Mouse (Mus musculus): Measurements from ENCODE around the gene 4930548H24Rik.
"Not testable (repeated sequence)": the region's sequence is repeated elsewhere in the genome, so short reads cannot be mapped to it uniquely, and the experiment has no call there.

Gene 4930548H24Rik

GRCm38 (mm10) chr5:31485440-31485839 is at the start of gene 4930548H24Rik:
Gene 4930548H24Rik (plus strand): TSS chr5:31485740.
- DNase-seq, result no peak

DNA sequence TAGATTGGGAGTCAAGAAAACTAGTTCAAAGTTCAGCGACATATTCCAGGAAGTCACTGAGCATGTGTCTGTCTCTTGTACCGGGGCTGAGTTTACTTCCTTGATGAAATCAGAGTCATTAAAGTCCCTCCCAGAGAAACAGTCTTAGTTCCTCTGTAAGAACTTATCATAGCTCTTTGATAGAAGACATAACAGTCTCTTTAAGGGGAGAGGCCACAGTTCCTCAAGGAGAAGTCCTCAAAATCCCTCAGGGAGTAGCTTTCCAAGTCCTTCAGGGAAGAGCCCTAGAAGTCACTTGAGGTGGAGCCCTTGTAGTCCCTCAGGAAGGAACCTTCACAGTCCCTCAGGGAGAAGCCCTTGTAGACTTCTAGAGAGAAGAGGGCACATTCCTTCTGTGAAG is 34.2 kb upstream of the 4930548H24Rik start:
- DNase-seq, result no peak

- DNase-seq, result peak; percentile 84 to 87
These were observed 33.5 kb upstream of the 4930548H24Rik start, which contains the start of gene Zfp512 for GRCm38 (mm10) chr5:31451878-31452561. Gene Zfp512 (plus strand): TSS chr5:31452431.

- DNase-seq, result no peak
These were observed 33.0 kb upstream of the 4930548H24Rik start for GRCm38 (mm10) chr5:31452562-31452878.

GRCm38 (mm10) chr5:31452886-31453410 is 32.6 kb upstream of the 4930548H24Rik start:
- no peak for DNase-seq

DNA sequence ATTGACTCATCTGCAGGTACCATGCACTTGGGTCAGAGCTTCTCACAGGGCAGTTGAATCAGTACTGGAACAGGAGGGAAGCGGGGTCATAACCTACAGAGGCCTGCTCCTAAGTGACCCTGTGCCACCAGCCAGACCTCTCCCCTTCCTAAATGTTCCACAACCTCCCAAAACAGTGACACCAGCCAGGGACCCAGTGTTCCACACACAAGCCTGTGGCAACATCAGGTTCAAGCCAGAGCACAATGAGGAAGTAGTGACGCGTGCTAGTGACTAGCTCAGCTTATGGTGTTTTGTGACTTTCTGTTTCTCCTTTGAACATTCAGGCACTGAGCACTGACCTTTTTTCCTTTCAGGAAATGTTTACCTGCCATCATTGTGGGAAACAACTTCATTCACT is 17.7 kb upstream of the 4930548H24Rik start:
- DNase-seq, result no peak

DNA sequence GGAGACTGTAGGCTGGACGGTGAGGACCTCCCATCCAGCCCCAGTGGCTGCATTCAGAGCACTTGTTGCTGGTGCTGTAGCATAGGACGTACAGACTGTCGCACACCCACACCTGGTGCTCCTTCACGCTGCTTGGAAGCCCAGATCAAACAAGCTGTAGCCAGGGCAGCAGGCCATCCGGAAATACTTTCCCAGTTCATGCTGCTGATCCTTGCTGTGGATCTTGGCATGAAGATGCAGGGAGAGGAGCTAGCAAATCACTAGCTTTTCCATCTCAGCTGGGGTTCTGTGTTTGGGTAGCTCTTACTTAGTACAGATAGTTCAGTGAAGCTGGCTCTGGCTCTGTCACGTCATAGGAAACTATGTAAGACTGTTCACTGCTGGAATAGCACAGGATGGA is 15.8 kb upstream of the 4930548H24Rik start:
- DNase-seq, result no peak

- peak in 1 of 2 experiments; percentile 10 for DNase-seq
These were observed 15.2 kb upstream of the 4930548H24Rik start for GRCm38 (mm10) chr5:31470334-31470733.

- DNase-seq, result no peak
These were observed 5.0 kb upstream of the 4930548H24Rik start for GRCm38 (mm10) chr5:31480536-31480935.

DNA sequence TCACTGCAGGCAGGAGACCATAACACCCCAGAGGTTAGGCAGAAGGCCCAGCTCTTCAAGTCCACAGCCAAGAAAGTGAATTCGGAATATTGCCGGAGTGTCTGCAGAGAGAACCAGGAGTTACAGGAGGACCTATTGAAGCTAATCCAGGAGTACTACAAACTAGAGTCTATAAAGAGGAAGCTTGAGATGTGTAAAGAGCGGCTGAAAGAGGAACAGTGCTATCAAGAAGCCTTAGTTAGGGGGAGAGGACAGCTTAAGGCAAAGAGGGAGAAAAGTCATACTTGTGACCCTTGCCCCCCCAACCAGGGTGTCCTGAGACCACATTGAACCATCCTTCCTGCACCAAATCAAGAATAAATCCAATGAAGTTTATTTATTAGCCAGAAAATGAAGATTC is 2.3 kb downstream of the 4930548H24Rik start:
- no peak for DNase-seq

DNA sequence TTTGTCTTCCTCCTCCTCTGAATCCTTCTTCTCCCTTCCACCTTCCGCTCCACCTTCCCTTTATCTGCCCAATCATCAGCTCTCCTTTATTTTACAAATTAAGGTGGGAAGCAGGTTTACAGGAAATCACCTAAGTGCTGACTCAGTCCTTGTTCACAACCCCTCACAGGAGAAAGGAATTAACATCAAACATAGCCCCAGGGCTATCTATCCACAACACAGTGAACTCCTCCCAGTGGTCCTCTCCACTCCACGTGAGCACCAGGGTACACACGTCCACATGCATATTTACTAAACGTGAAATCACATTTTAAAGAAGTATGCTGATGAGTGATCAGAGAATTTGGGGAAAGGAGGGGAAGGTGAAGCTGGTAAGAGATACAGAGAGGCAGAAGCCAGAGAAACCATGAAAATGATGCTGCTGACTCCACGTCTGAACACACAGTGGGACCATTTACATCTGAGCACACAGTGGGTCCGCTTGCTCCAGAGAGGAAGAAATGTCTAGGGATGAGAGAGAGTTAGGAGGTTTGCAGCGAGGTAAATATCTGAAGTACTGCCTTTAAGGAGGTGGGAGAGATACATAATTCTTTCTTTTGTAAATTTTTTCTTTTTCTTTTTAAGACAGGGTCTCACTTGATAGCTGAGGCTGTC is 3.7 kb downstream of the 4930548H24Rik start:
- DNase-seq, result no peak

DNA sequence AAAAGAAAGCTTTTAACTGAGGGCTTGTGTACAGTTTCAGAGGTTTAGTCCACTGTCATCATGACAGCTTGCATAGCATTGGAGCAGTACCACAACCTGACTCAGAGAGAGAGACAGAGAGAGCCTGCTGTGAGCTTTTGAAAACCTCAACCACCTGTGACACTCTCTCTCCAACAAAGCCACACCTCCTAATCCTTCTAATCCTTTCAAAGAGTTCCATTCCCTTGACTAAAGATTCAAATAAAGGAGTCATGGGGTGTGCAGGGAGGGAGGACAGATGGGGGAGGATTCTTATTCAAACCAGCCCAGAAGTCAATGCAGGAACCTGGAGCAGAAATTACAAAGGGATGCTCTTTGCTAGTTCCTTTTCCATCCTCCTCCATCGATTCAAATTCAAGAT is 6.5 kb downstream of the 4930548H24Rik start:
- no peak for DNase-seq

GRCm38 (mm10) chr5:31494513-31495297 is 9.2 kb downstream of the 4930548H24Rik start, which contains the start of gene Gpn1:
Gene Gpn1 (plus strand): TSS chr5:31494741.
- DNase-seq, result peak; percentile 87 to 91

DNA sequence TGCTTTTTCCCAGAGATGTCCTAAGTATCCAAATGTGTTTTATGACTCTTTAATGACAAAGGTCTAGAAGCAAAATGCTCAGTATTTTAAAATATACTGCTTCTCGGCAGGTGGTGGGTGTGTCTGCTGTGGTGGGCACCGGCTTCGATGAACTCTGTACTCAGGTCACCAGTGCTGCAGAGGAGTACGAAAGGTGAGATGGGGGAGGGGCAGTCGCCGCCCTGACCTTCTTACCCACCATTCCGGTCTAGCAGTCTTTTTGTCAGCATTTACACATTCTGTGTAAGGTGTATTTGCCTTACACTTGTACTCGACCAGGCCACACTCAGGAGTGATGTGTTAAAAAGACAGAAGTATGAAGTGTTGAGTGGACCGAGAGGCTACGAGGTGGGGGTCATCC is 19.3 kb downstream of the 4930548H24Rik start:
- no peak for DNase-seq

DNA sequence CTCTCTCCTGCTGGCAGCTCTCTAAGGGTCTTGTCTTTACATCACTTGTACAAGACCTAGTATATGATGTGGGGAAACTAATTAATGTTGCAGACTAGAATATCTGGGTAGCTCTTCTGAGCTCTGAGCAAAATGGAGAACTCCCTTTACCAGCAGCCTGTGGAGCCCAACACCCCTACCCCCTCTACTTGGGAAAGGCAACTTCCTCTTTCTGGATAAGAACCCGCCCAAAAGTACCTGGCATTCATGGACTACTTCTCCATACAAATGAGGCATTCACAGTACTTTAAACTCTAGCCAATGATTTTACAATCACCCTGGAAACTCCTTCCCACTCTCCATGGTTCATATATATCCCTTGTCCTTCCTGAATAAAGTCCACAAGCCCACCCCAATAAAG is 26.9 kb downstream of the 4930548H24Rik start:
- DNase-seq, result no peak

- no peak for DNase-seq
These were observed 35.0 kb downstream of the 4930548H24Rik start for GRCm38 (mm10) chr5:31520556-31520955.

GRCm38 (mm10) chr5:31526354-31527116 is 41.0 kb downstream of the 4930548H24Rik start, which contains the start of gene Slc4a1ap:
Gene Slc4a1ap (plus strand): TSS chr5:31526995.
- peak; percentile 73 to 84 for DNase-seq

- DNase-seq, result no peak
These were observed 41.7 kb downstream of the 4930548H24Rik start for GRCm38 (mm10) chr5:31527117-31527680.

- not testable (repeated sequence) for DNase-seq
These were observed 42.2 kb downstream of the 4930548H24Rik start, which contains the start of gene Supt7l for GRCm38 (mm10) chr5:31527707-31528106. Gene Supt7l (minus strand): TSS chr5:31527807.

GRCm38 (mm10) chr5:31528560-31528959 is 43.0 kb downstream of the 4930548H24Rik start:
- no peak for DNase-seq

GRCm38 (mm10) chr5:31535228-31535627 is 49.7 kb downstream of the 4930548H24Rik start:
- DNase-seq, result no peak

All from cerebellum, postnatal 36 days (tissue).